Mouse (Mus musculus): ENCODE data around the gene Reep6. TPM values are rescaled to one million over a fixed set of nuclear protein-coding genes. Genes with fewer than 3 reads are reported as not detected.

Gene Reep6
- polyA plus RNA-seq, 1 experiment from 2014 or later, result 7.0 TPM

GRCm38 (mm10) chr10:80320340-80320760 lies 9.4 kb upstream of the Reep6 start, which contains the start of gene 2310011J03Rik:
TSS of gene 2310011J03Rik (minus strand) at chr10:80320537.
- H3K36me3 ChIP-seq (ENCODE audit: control insufficient read depth, insufficient read depth, low read length), result no peaks in the 10 kb centered on the region; the same call in 1 of the 2 replicates
- H3K4me3 ChIP-seq (ENCODE audit: low read depth, low read length), result peak within 1 kb of the TSS; percentile 88
- H3K27me3 ChIP-seq (ENCODE audit: control insufficient read depth, insufficient read depth, low read length), result peaks cover 4% of the 10 kb centered on the region
- H3K4me1 ChIP-seq (replicated peaks; ENCODE audit: control insufficient read depth, insufficient read depth, low read length), result peaks cover 23% of the 10 kb centered on the region
- 0 out of 2 replicates have a peak within 1 kb of the TSS, but pooled peaks have one; percentile 25 for H3K27ac ChIP-seq (ENCODE audit: low read depth, low read length)
- ATAC-seq (replicated peaks; ENCODE audit: low FRiP score), result peak; percentile 62
- under 1% methylated on average over 34 of the region's 34 CpGs for WGBS
- peak within 1 kb of the TSS; percentile 86 for H3K4me2 ChIP-seq (ENCODE audit: low read depth, low read length, severe bottlenecking)
- H3K9ac ChIP-seq (ENCODE audit: low read length), result peak within 1 kb of the TSS; percentile 75
- peak; percentile 93 for DNase-seq (ENCODE audit: low spot score)
- H3K9me3 ChIP-seq (ENCODE audit: control insufficient read depth, low read length), result no peaks in the 10 kb centered on the region

- DNase-seq (ENCODE audit: low spot score) (no peak), ATAC-seq (replicated peaks; ENCODE audit: low FRiP score) (no peak)
- Histone ChIP-seq H3K4me1 (replicated peaks; ENCODE audit: control insufficient read depth, insufficient read depth, low read length) (peaks cover 18% of the 10 kb centered on the region), H3K9ac (ENCODE audit: low read length) (no peak overlapping the region), H3K36me3 (ENCODE audit: control insufficient read depth, insufficient read depth, low read length) (no peaks in the 10 kb centered on the region; the same call in 1 of the 2 replicates), H3K27me3 (ENCODE audit: control insufficient read depth, insufficient read depth, low read length) (no peaks in the 10 kb centered on the region; the same call in 1 of the 2 replicates), H3K4me3 (ENCODE audit: low read depth, low read length) (no peak overlapping the region), H3K9me3 (ENCODE audit: control insufficient read depth, low read length) (no peaks in the 10 kb centered on the region), H3K4me2 (ENCODE audit: low read depth, low read length, severe bottlenecking) (no peak overlapping the region), H3K27ac (ENCODE audit: low read depth, low read length) (no peak overlapping the region)
- WGBS, result 80% methylated on average over 6 of the region's 6 CpGs
Observed at GRCm38 (mm10) chr10:80321014-80321669, 8.6 kb upstream of the Reep6 start.

- peak overlapping the region; percentile 8; the same call in 1 of the 2 replicates for H3K4me2 ChIP-seq (ENCODE audit: low read depth, low read length, severe bottlenecking)
- H3K4me3 ChIP-seq (ENCODE audit: low read depth, low read length), result peak overlapping the region; percentile 44
- H3K27ac ChIP-seq (ENCODE audit: low read depth, low read length), result no peak overlapping the region
- 93% methylated on average over 21 of the region's 21 CpGs for WGBS
- peaks cover 18% of the 10 kb centered on the region; the same call in 1 of the 2 replicates for H3K4me1 ChIP-seq (replicated peaks; ENCODE audit: control insufficient read depth, insufficient read depth, low read length)
- no peaks in the 10 kb centered on the region; the same call in 1 of the 2 replicates for H3K27me3 ChIP-seq (ENCODE audit: control insufficient read depth, insufficient read depth, low read length)
- H3K36me3 ChIP-seq (ENCODE audit: control insufficient read depth, insufficient read depth, low read length), result no peaks in the 10 kb centered on the region; the same call in 1 of the 2 replicates
- DNase-seq (ENCODE audit: low spot score) (peak; percentile 60), ATAC-seq (replicated peaks; ENCODE audit: low FRiP score) (no peak)
- no peak overlapping the region for H3K9ac ChIP-seq (ENCODE audit: low read length)
- H3K9me3 ChIP-seq (ENCODE audit: control insufficient read depth, low read length), result no peaks in the 10 kb centered on the region
Observed at GRCm38 (mm10) chr10:80321670-80322581, 7.8 kb upstream of the Reep6 start.

- DNase-seq (ENCODE audit: low spot score), result peak; percentile 76
- Histone ChIP-seq H3K36me3 (ENCODE audit: control insufficient read depth, insufficient read depth, low read length) (no peaks in the 10 kb centered on the region; the same call in 1 of the 2 replicates), H3K4me1 (replicated peaks; ENCODE audit: control insufficient read depth, insufficient read depth, low read length) (peaks cover 18% of the 10 kb centered on the region; the same call in 1 of the 2 replicates), H3K27ac (ENCODE audit: low read depth, low read length) (no peak overlapping the region), H3K27me3 (ENCODE audit: control insufficient read depth, insufficient read depth, low read length) (no peaks in the 10 kb centered on the region; the same call in 1 of the 2 replicates), H3K9me3 (ENCODE audit: control insufficient read depth, low read length) (no peaks in the 10 kb centered on the region), H3K4me3 (ENCODE audit: low read depth, low read length) (peak overlapping the region; percentile 44), H3K4me2 (ENCODE audit: low read depth, low read length, severe bottlenecking) (peak overlapping the region; percentile 74), H3K9ac (ENCODE audit: low read length) (peak overlapping the region; percentile 51)
- 7% methylated on average over 28 of the region's 28 CpGs for WGBS
- no peak for ATAC-seq (replicated peaks; ENCODE audit: low FRiP score)
Observed at GRCm38 (mm10) chr10:80322811-80323211, 6.9 kb upstream of the Reep6 start.

- ATAC-seq (replicated peaks; ENCODE audit: low FRiP score) (peak; percentile 36; the same call in 1 of the 2 replicates), DNase-seq (ENCODE audit: low spot score) (peak; percentile 79)
- Histone ChIP-seq H3K4me2 (ENCODE audit: low read depth, low read length, severe bottlenecking) (peak overlapping the region; percentile 74), H3K36me3 (ENCODE audit: control insufficient read depth, insufficient read depth, low read length) (no peaks in the 10 kb centered on the region; the same call in 1 of the 2 replicates), H3K27me3 (ENCODE audit: control insufficient read depth, insufficient read depth, low read length) (no peaks in the 10 kb centered on the region; the same call in 1 of the 2 replicates), H3K27ac (ENCODE audit: low read depth, low read length) (no peak overlapping the region), H3K4me3 (ENCODE audit: low read depth, low read length) (peak overlapping the region; percentile 44), H3K9me3 (ENCODE audit: control insufficient read depth, low read length) (no peaks in the 10 kb centered on the region), H3K4me1 (replicated peaks; ENCODE audit: control insufficient read depth, insufficient read depth, low read length) (peaks cover 18% of the 10 kb centered on the region; the same call in 1 of the 2 replicates), H3K9ac (ENCODE audit: low read length) (peak overlapping the region; percentile 51)
- under 1% methylated on average over 46 of the region's 46 CpGs for WGBS
Observed at GRCm38 (mm10) chr10:80323261-80324119, 6.3 kb upstream of the Reep6 start.

- Histone ChIP-seq H3K4me1 (replicated peaks; ENCODE audit: control insufficient read depth, insufficient read depth, low read length) (peaks cover 12% of the 10 kb centered on the region; the same call in 1 of the 2 replicates), H3K4me2 (ENCODE audit: low read depth, low read length, severe bottlenecking) (peak overlapping the region; percentile 74), H3K9ac (ENCODE audit: low read length) (no peak overlapping the region), H3K9me3 (ENCODE audit: control insufficient read depth, low read length) (no peaks in the 10 kb centered on the region), H3K36me3 (ENCODE audit: control insufficient read depth, insufficient read depth, low read length) (no peaks in the 10 kb centered on the region), H3K27ac (ENCODE audit: low read depth, low read length) (no peak overlapping the region), H3K27me3 (ENCODE audit: control insufficient read depth, insufficient read depth, low read length) (no peaks in the 10 kb centered on the region; the same call in 1 of the 2 replicates), H3K4me3 (ENCODE audit: low read depth, low read length) (no peak overlapping the region; the same call in 1 of the 2 replicates)
- peak; percentile 59 for DNase-seq (ENCODE audit: low spot score)
- WGBS, result 81% methylated on average over 17 of the region's 17 CpGs
- no peak for ATAC-seq (replicated peaks; ENCODE audit: low FRiP score)
Observed at GRCm38 (mm10) chr10:80324120-80325037, 5.4 kb upstream of the Reep6 start.

- no peaks in the 10 kb centered on the region for H3K36me3 ChIP-seq (ENCODE audit: control insufficient read depth, insufficient read depth, low read length)
- ATAC-seq (replicated peaks; ENCODE audit: low FRiP score) (no peak), DNase-seq (ENCODE audit: low spot score) (no peak)
- no peak overlapping the region for H3K9ac ChIP-seq (ENCODE audit: low read length)
- WGBS, result 82% methylated on average over 21 of the region's 21 CpGs
- no peak overlapping the region for H3K4me2 ChIP-seq (ENCODE audit: low read depth, low read length, severe bottlenecking)
- H3K27ac ChIP-seq (ENCODE audit: low read depth, low read length), result no peak overlapping the region
- H3K27me3 ChIP-seq (ENCODE audit: control insufficient read depth, insufficient read depth, low read length), result no peaks in the 10 kb centered on the region; the same call in 1 of the 2 replicates
- no peak overlapping the region for H3K4me3 ChIP-seq (ENCODE audit: low read depth, low read length)
- no peaks in the 10 kb centered on the region for H3K9me3 ChIP-seq (ENCODE audit: control insufficient read depth, low read length)
- peaks cover 10% of the 10 kb centered on the region; the same call in 1 of the 2 replicates for H3K4me1 ChIP-seq (replicated peaks; ENCODE audit: control insufficient read depth, insufficient read depth, low read length)
Observed at GRCm38 (mm10) chr10:80325045-80325444, 4.7 kb upstream of the Reep6 start.

All from forebrain, embryonic 11.5 days (tissue).